Comparison of ENCODE assay signal across 1 mouse cellular context in genomic region chr9:99169029-99169428, GRCm38 (mm10).
A peak's percentile ranks its signal among the peaks of the same experiment; 100 is the strongest.
TF ChIP-seq lines count a peak whose summit lies in the region.

No protein-coding gene starts in this region.

TF ChIP-seq in MEL, 35 proteins besides CTCF, POLR2A, EP300 and RAD21 (continued from another document):
- TF ChIP-seq POLR2AphosphoS5 (IDR thresholded peaks at IDR 0.05; ENCODE audit: borderline replicate concordance, low read depth, low read length) = no peak
- TF ChIP-seq ELF1 (IDR thresholded peaks at IDR 0.05; ENCODE audit: low read depth, low read length) = no peak
- no peak for TF ChIP-seq E2F4 (IDR thresholded peaks at IDR 0.05; ENCODE audit: borderline replicate concordance, low read depth, low read length)
- TF ChIP-seq MYC (IDR thresholded peaks at IDR 0.05; ENCODE audit: low read depth, low read length) = no peak
- TF ChIP-seq ZKSCAN1 (IDR thresholded peaks at IDR 0.05; ENCODE audit: low read depth, low read length) = no peak
- TF ChIP-seq GATA1 (IDR thresholded peaks at IDR 0.05; ENCODE audit: low read depth, low read length) = peak; percentile 69
TF ChIP-seq in MEL: peak in this region for 4.
